Mouse (Mus musculus): ENCODE data around the gene Ovol2. TPM values are rescaled to one million over a fixed set of nuclear protein-coding genes. Genes with fewer than 3 reads are reported as not detected.

Ovol2 gene
- total and polyA plus RNA-seq, 2 experiments from 2014 or later: not detected

- WGBS: 4% methylated on average over 10 of the region's 10 CpGs
- no peak overlapping the region; the same call in 1 of the 2 replicates for H3K4me3 ChIP-seq (ENCODE audit: low read depth, low read length)
- 0 out of 2 replicates have a peak, but pooled peaks have one; percentile 38 for ATAC-seq (ENCODE audit: low FRiP score)
- peaks cover 11% of the 10 kb centered on the region; the same call in 1 of the 2 replicates for H3K4me1 ChIP-seq (ENCODE audit: insufficient read depth, low read length)
- DNase-seq (ENCODE audit: low spot score): no peak
- H3K27me3 ChIP-seq (ENCODE audit: insufficient read depth, low read length): peaks cover 50% of the 10 kb centered on the region
- no peaks in the 10 kb centered on the region for H3K9me3 ChIP-seq (ENCODE audit: low read length)
- H3K27ac ChIP-seq (ENCODE audit: low read depth, low read length): no peak overlapping the region
- H3K9ac ChIP-seq (replicated peaks; ENCODE audit: low read length, poor library complexity, severe bottlenecking): no peak overlapping the region
- TF ChIP-seq CTCF (IDR thresholded peaks at IDR 0.05): no peak
- no peak overlapping the region for H3K4me2 ChIP-seq (ENCODE audit: low read depth, low read length, poor library complexity, severe bottlenecking)
- no peaks in the 10 kb centered on the region for H3K36me3 ChIP-seq (ENCODE audit: insufficient read depth, low read length)
Observed at GRCm38 (mm10) chr2:144329937-144330336, 2.0 kb downstream of the Ovol2 start.

- 6% methylated on average over 10 of the region's 10 CpGs for WGBS
- no peak overlapping the region for H3K9ac ChIP-seq (replicated peaks; ENCODE audit: low read length, poor library complexity, severe bottlenecking)
- no peak overlapping the region for H3K4me3 ChIP-seq (ENCODE audit: low read depth, low read length)
- no peaks in the 10 kb centered on the region for H3K9me3 ChIP-seq (ENCODE audit: low read length)
- ATAC-seq (ENCODE audit: low FRiP score) (no peak), DNase-seq (ENCODE audit: low spot score) (no peak)
- no peak overlapping the region for H3K4me2 ChIP-seq (ENCODE audit: low read depth, low read length, poor library complexity, severe bottlenecking)
- peaks cover 45% of the 10 kb centered on the region for H3K27me3 ChIP-seq (ENCODE audit: insufficient read depth, low read length)
- H3K4me1 ChIP-seq (ENCODE audit: insufficient read depth, low read length): peaks cover 11% of the 10 kb centered on the region; the same call in 1 of the 2 replicates
- H3K27ac ChIP-seq (ENCODE audit: low read depth, low read length): no peak overlapping the region
- no peaks in the 10 kb centered on the region for H3K36me3 ChIP-seq (ENCODE audit: insufficient read depth, low read length)
- TF ChIP-seq CTCF (IDR thresholded peaks at IDR 0.05): no peak
Observed at GRCm38 (mm10) chr2:144329451-144329850, 2.5 kb downstream of the Ovol2 start.

GRCm38 (mm10) chr2:144324218-144324617 lies 7.7 kb downstream of the Ovol2 start:
- H3K4me3 ChIP-seq (ENCODE audit: low read depth, low read length): no peak overlapping the region
- peaks cover 14% of the 10 kb centered on the region for H3K27me3 ChIP-seq (ENCODE audit: insufficient read depth, low read length)
- no peak overlapping the region for H3K4me2 ChIP-seq (ENCODE audit: low read depth, low read length, poor library complexity, severe bottlenecking)
- H3K9ac ChIP-seq (replicated peaks; ENCODE audit: low read length, poor library complexity, severe bottlenecking): no peak overlapping the region
- no peaks in the 10 kb centered on the region for H3K36me3 ChIP-seq (ENCODE audit: insufficient read depth, low read length)
- no peak overlapping the region for H3K27ac ChIP-seq (ENCODE audit: low read depth, low read length)
- DNase-seq (ENCODE audit: low spot score) (no peak), ATAC-seq (ENCODE audit: low FRiP score) (no peak)
- no peaks in the 10 kb centered on the region for H3K9me3 ChIP-seq (ENCODE audit: low read length)
- no peak for TF ChIP-seq CTCF (IDR thresholded peaks at IDR 0.05)
- no peaks in the 10 kb centered on the region for H3K4me1 ChIP-seq (ENCODE audit: insufficient read depth, low read length)
- 57% methylated on average over 3 of the region's 3 CpGs for WGBS

GRCm38 (mm10) chr2:144311372-144311771 lies 20.6 kb downstream of the Ovol2 start:
- TF ChIP-seq CTCF (IDR thresholded peaks at IDR 0.05): no peak
- no peak for ATAC-seq (ENCODE audit: low FRiP score)
- no peaks in the 10 kb centered on the region for H3K4me1 ChIP-seq (ENCODE audit: insufficient read depth, low read length)
- no peak for DNase-seq (ENCODE audit: low spot score)
- H3K9me3 ChIP-seq (ENCODE audit: low read length): no peaks in the 10 kb centered on the region
- WGBS: 83% methylated on average over 2 of the region's 2 CpGs
- no peak overlapping the region for H3K4me2 ChIP-seq (ENCODE audit: low read depth, low read length, poor library complexity, severe bottlenecking)
- H3K9ac ChIP-seq (replicated peaks; ENCODE audit: low read length, poor library complexity, severe bottlenecking): no peak overlapping the region
- no peaks in the 10 kb centered on the region for H3K27me3 ChIP-seq (ENCODE audit: insufficient read depth, low read length)
- no peak overlapping the region for H3K27ac ChIP-seq (ENCODE audit: low read depth, low read length)
- no peaks in the 10 kb centered on the region for H3K36me3 ChIP-seq (ENCODE audit: insufficient read depth, low read length)
- no peak overlapping the region for H3K4me3 ChIP-seq (ENCODE audit: low read depth, low read length)

- WGBS: 17% methylated on average over 5 of the region's 5 CpGs
- H3K36me3 ChIP-seq (ENCODE audit: insufficient read depth, low read length): no peaks in the 10 kb centered on the region
- no peak for TF ChIP-seq CTCF (IDR thresholded peaks at IDR 0.05)
Observed at GRCm38 (mm10) chr2:144310273-144310672, 21.7 kb downstream of the Ovol2 start.

GRCm38 (mm10) chr2:144308561-144308960 lies 23.4 kb downstream of the Ovol2 start:
- H3K36me3 ChIP-seq (ENCODE audit: insufficient read depth, low read length): no peaks in the 10 kb centered on the region
- no peak overlapping the region for H3K4me2 ChIP-seq (ENCODE audit: low read depth, low read length, poor library complexity, severe bottlenecking)
- no peaks in the 10 kb centered on the region for H3K4me1 ChIP-seq (ENCODE audit: insufficient read depth, low read length)
- DNase-seq (ENCODE audit: low spot score) (no peak), ATAC-seq (ENCODE audit: low FRiP score) (no peak)
- WGBS: 56% methylated on average over 8 of the region's 8 CpGs
- no peaks in the 10 kb centered on the region for H3K9me3 ChIP-seq (ENCODE audit: low read length)
- no peak for TF ChIP-seq CTCF (IDR thresholded peaks at IDR 0.05)
- no peak overlapping the region for H3K9ac ChIP-seq (replicated peaks; ENCODE audit: low read length, poor library complexity, severe bottlenecking)
- no peak overlapping the region for H3K4me3 ChIP-seq (ENCODE audit: low read depth, low read length)
- H3K27ac ChIP-seq (ENCODE audit: low read depth, low read length): no peak overlapping the region
- H3K27me3 ChIP-seq (ENCODE audit: insufficient read depth, low read length): no peaks in the 10 kb centered on the region

More at GRCm38 (mm10) chr2:144310273-144310672, 21.7 kb downstream of the Ovol2 start:
- no peak overlapping the region for H3K27ac ChIP-seq (ENCODE audit: low read depth, low read length)
- no peak overlapping the region for H3K4me2 ChIP-seq (ENCODE audit: low read depth, low read length, poor library complexity, severe bottlenecking)
- H3K27me3 ChIP-seq (ENCODE audit: insufficient read depth, low read length): no peaks in the 10 kb centered on the region
- no peaks in the 10 kb centered on the region for H3K9me3 ChIP-seq (ENCODE audit: low read length)
- no peak for ATAC-seq (ENCODE audit: low FRiP score)
- DNase-seq (ENCODE audit: low spot score): no peak
- H3K9ac ChIP-seq (replicated peaks; ENCODE audit: low read length, poor library complexity, severe bottlenecking): no peak overlapping the region
- no peaks in the 10 kb centered on the region for H3K4me1 ChIP-seq (ENCODE audit: insufficient read depth, low read length)
- H3K4me3 ChIP-seq (ENCODE audit: low read depth, low read length): no peak overlapping the region

Data from midbrain, postnatal 0 days (tissue).